Comparison of ENCODE assay signal across 22 mouse cellular contexts in the genomic region with DNA sequence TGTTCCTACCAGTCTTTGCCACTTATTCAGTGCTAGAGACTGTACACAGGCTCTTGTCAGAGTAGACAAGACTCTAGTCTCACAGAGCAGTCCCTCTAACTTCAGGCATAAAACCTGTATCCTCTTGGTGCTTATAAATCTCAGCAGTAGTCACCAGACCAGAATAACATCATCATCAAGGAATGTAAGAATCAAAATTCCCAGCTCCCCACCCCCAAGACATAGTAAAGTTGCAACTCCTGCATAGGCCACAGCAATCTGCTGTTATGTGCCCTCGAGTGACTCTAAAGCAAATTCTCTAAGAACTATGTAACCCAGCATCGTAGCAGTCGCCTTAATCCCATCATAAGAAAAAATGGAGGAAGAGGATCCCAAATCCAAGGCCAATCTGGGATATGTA. TPM values are rescaled to one million over a fixed set of nuclear protein-coding genes. Genes with fewer than 3 reads are reported as not detected.
"Had no signal": no experiment of that assay in that cellular context is flagged by ENCODE, and none has a peak within 500 bp of the region (broad histone marks: within the 10 kb centered on the region; RNA-seq: fewer than 3 reads in every experiment).

No protein-coding gene starts in this region.

- DNase-seq: gastrocnemius, adult 2 months; gastrocnemius, postnatal 10 days; gastrocnemius, postnatal 25 days; heart, adult 2 months; heart, postnatal 10 days; heart, postnatal 4 days; kidney, adult 2 months; kidney, postnatal 10 days; kidney, postnatal 25 days; kidney, postnatal 4 days; liver; liver, embryonic 13.5 days; liver, postnatal 0 days had no signal

- ATAC-seq: hindbrain, embryonic 16.5 days; inflammation-experienced regulatory T-cells, adult 6 months; intestine, embryonic 15.5 days; intestine, postnatal 0 days; liver, postnatal 0 days had no signal

- H3K27me3 ChIP-seq: heart, embryonic 12.5 days; hindbrain, embryonic 12.5 days; intestine, embryonic 15.5 days; limb, embryonic 13.5 days; liver, embryonic 13.5 days; liver, embryonic 15.5 days had no signal

RNA-seq across cellular contexts. Expression of a gene that starts 45.9 kb away (rescaled TPM):
- total RNA-seq: granulocyte monocyte progenitor cell, adult 5-6 weeks had no signal
